Mouse (Mus musculus): ENCODE results near the gene Tkt.

DNA sequence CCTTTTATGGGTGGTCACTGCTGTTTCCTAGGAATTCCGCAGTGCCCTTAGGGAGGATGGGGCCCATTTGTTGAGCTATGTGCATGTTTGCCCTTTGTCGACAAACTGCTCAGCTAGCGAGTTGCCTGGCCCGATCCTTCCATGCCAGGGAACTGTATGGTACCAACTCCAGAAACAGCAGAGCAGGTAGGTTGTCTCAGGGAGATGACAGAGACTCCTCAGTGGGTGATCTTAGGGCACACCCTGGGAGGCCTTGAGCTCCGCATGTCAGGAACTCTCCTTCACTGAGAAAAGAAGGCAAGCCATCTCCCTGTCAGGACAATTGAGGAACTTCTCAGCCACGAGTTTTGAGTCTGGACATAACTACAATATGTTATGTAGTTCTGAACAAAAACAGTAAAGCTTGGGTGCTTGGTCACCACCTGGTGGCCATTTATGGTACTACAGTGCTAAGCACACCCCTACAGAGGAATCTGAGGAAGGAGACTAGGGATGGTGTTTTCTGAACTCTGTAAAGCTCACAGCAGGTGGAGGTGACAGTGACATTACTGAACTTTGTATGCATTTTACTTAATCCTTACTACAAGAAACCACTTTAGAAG is 25.9 kb downstream of the Tkt start:
- TF ChIP-seq POLR2A (IDR thresholded peaks at IDR 0.05; ENCODE audit: borderline replicate concordance, extremely low read depth, insufficient read depth, insufficient read length, poor library complexity, severe bottlenecking) = no peak
- TF ChIP-seq CTCF (IDR thresholded peaks at IDR 0.05; ENCODE audit: borderline replicate concordance, extremely low read depth, insufficient read depth, insufficient read length) = peak; percentile 80; the same call in 1 of the 2 replicates

Measured in brain, embryonic 14.5 days (tissue).